Mouse (Mus musculus) liver, embryonic 12.5 days (tissue): ENCODE measurements around the gene Vinac1. TPM values are rescaled to one million over a fixed set of nuclear protein-coding genes. Genes with fewer than 3 reads are reported as not detected.
"Not testable (repeated sequence)": the region's sequence is repeated elsewhere in the genome, so short reads cannot be mapped to it uniquely, and the experiment has no call there.

Experiments used
- ATAC-seq: fragments of 200-750 bp; cut with Nextera tagmentation; 2 replicates; pipeline ENCODE4 v1.8.0; 2017; ENCODE audit warnings: moderate number of reproducible peaks, mild to moderate bottlenecking, moderate library complexity
- H3K27ac ChIP-seq: fragments of 300-500 bp; sonication (generic); 2 replicates; pipeline ENCODE4 v1.5.1; 2016; ENCODE audit warnings: mild to moderate bottlenecking
- H3K27me3 ChIP-seq: fragments of 300-500 bp; sonication (generic); replicated peaks from 2 replicates; pipeline ENCODE4 v1.6.1; 2016; ENCODE audit warnings: mild to moderate bottlenecking, moderate library complexity
- H3K36me3 ChIP-seq: fragments of 300-500 bp; sonication (generic); 2 replicates; pipeline ENCODE4 v1.6.1; 2016; ENCODE audit warnings: mild to moderate bottlenecking, moderate library complexity
- H3K4me1 ChIP-seq: fragments of 300-500 bp; sonication (generic); 2 replicates; pipeline ENCODE4 v1.6.1; 2016
- H3K4me2 ChIP-seq: fragments of 300-500 bp; sonication (generic); 2 replicates; pipeline ENCODE4 v1.6.1; 2016; ENCODE audit warnings: mild to moderate bottlenecking, moderate library complexity
- H3K4me3 ChIP-seq: fragments of 300-500 bp; sonication (generic); 2 replicates; pipeline ENCODE4 v1.5.1; 2016; ENCODE audit warnings: mild to moderate bottlenecking, moderate library complexity
- H3K9ac ChIP-seq: fragments of 300-500 bp; sonication (generic); 2 replicates; pipeline ENCODE4 v1.6.1; 2016; ENCODE audit warnings: mild to moderate bottlenecking, moderate library complexity
- H3K9me3 ChIP-seq: fragments of 300-500 bp; sonication (generic); replicated peaks from 2 replicates; pipeline ENCODE4 v1.6.1; 2016; ENCODE audit warnings: mild to moderate bottlenecking, moderate library complexity
- WGBS: fragments of 180-500 bp; shearing (Covaris S2); methylation state at CpG from one replicate; pipeline ENCODE4 v1.1.7; 2016; ENCODE audit not compliant: insufficient replicate concordance; 5-methylcytosine and 5-hydroxymethylcytosine counted together
- polyA plus RNA-seq: library from polyadenylated mRNA; unstranded; fragments of >200 nt; fragmentation: Nextera tagmentation; extraction: Ambion mirVana; gene quantifications from 2 replicates; pipeline ENCODE4 v1.2.1, GENCODE M21; 2016

Gene Vinac1
- polyA plus RNA-seq, 1 experiment from 2014 or later, result 0.02 TPM

GRCm38 (mm10) chr2:129038426-129038936 lies 9.5 kb downstream of the Vinac1 start:
- Histone ChIP-seq H3K36me3 (no peaks in the 10 kb centered on the region), H3K27me3 (peaks cover 65% of the 10 kb centered on the region), H3K4me1 (peaks cover 10% of the 10 kb centered on the region; the same call in 1 of the 2 replicates), H3K27ac (no peak overlapping the region), H3K9me3 (no peaks in the 10 kb centered on the region), H3K4me3 (peak overlapping the region; percentile 35), H3K9ac (no peak overlapping the region), H3K4me2 (peak overlapping the region; percentile 63)
- ATAC-seq, result no peak
- 37% methylated on average over 15 of the region's 15 CpGs for WGBS

GRCm38 (mm10) chr2:129035381-129035780 lies 12.6 kb downstream of the Vinac1 start:
- peaks cover 10% of the 10 kb centered on the region; the same call in 1 of the 2 replicates for H3K4me1 ChIP-seq
- H3K4me2 ChIP-seq, result no peak overlapping the region
- WGBS, result 69% methylated on average over 5 of the region's 5 CpGs
- no peak overlapping the region for H3K9ac ChIP-seq
- H3K9me3 ChIP-seq, result no peaks in the 10 kb centered on the region
- no peak overlapping the region for H3K4me3 ChIP-seq
- ATAC-seq, result no peak
- no peak overlapping the region for H3K27ac ChIP-seq
- H3K36me3 ChIP-seq, result no peaks in the 10 kb centered on the region
- H3K27me3 ChIP-seq, result peaks cover 47% of the 10 kb centered on the region

GRCm38 (mm10) chr2:129024820-129025219 lies 23.2 kb downstream of the Vinac1 start:
- Histone ChIP-seq H3K9me3 (no peaks in the 10 kb centered on the region), H3K4me1 (no peaks in the 10 kb centered on the region), H3K27me3 (no peaks in the 10 kb centered on the region), H3K27ac (no peak overlapping the region), H3K9ac (no peak overlapping the region), H3K4me3 (no peak overlapping the region), H3K36me3 (no peaks in the 10 kb centered on the region), H3K4me2 (no peak overlapping the region)
- no peak for ATAC-seq
- WGBS, result 65% methylated on average over 9 of the region's 9 CpGs

GRCm38 (mm10) chr2:129020106-129020505 lies 27.9 kb downstream of the Vinac1 start:
- no peak overlapping the region for H3K27ac ChIP-seq
- no peak overlapping the region for H3K4me3 ChIP-seq
- WGBS, result 71% methylated on average over 2 of the region's 2 CpGs
- no peaks in the 10 kb centered on the region for H3K27me3 ChIP-seq
- ATAC-seq, result no peak
- no peaks in the 10 kb centered on the region for H3K4me1 ChIP-seq
- H3K36me3 ChIP-seq, result no peaks in the 10 kb centered on the region
- no peaks in the 10 kb centered on the region for H3K9me3 ChIP-seq
- no peak overlapping the region for H3K9ac ChIP-seq
- no peak overlapping the region for H3K4me2 ChIP-seq

- not testable (repeated sequence) for H3K9me3 ChIP-seq, H3K4me2 ChIP-seq, H3K36me3 ChIP-seq, H3K27ac ChIP-seq, H3K27me3 ChIP-seq, ATAC-seq, H3K4me3 ChIP-seq, H3K9ac ChIP-seq
- WGBS, result 27% methylated on average over 2 of the region's 2 CpGs
- H3K4me1 ChIP-seq, result peaks cover 11% of the 10 kb centered on the region
Measured at GRCm38 (mm10) chr2:129008867-129009266, 39.1 kb downstream of the Vinac1 start.

GRCm38 (mm10) chr2:129006194-129006749 lies 41.7 kb downstream of the Vinac1 start:
- 50% methylated on average over 4 of the region's 4 CpGs for WGBS
- Histone ChIP-seq H3K4me3 (no peak overlapping the region), H3K9ac (no peak overlapping the region), H3K27me3 (no peaks in the 10 kb centered on the region), H3K4me1 (peaks cover 11% of the 10 kb centered on the region), H3K27ac (peak overlapping the region; percentile 46; the same call in 1 of the 2 replicates), H3K9me3 (no peaks in the 10 kb centered on the region), H3K4me2 (no peak overlapping the region), H3K36me3 (no peaks in the 10 kb centered on the region)
- ATAC-seq, result peak; percentile 81

- no peak overlapping the region for H3K27ac ChIP-seq
- H3K4me3 ChIP-seq, result no peak overlapping the region
- no peak for ATAC-seq
- H3K36me3 ChIP-seq, result no peaks in the 10 kb centered on the region
- H3K4me1 ChIP-seq, result peaks cover 11% of the 10 kb centered on the region
- no peak overlapping the region for H3K4me2 ChIP-seq
- H3K27me3 ChIP-seq, result no peaks in the 10 kb centered on the region
- H3K9me3 ChIP-seq, result no peaks in the 10 kb centered on the region
- no peak overlapping the region for H3K9ac ChIP-seq
Measured at GRCm38 (mm10) chr2:129004872-129005271, 43.1 kb downstream of the Vinac1 start.

- Histone ChIP-seq H3K36me3 (no peaks in the 10 kb centered on the region), H3K4me1 (no peaks in the 10 kb centered on the region), H3K9ac (no peak overlapping the region), H3K27me3 (peaks cover 3% of the 10 kb centered on the region; the same call in 1 of the 2 replicates), H3K27ac (no peak overlapping the region), H3K9me3 (no peaks in the 10 kb centered on the region), H3K4me3 (no peak overlapping the region), H3K4me2 (no peak overlapping the region)
- ATAC-seq, result no peak
- WGBS, result 78% methylated on average over 3 of the region's 3 CpGs
Measured at GRCm38 (mm10) chr2:128984746-128985145, 63.2 kb downstream of the Vinac1 start.

GRCm38 (mm10) chr2:128975572-128975971 lies 72.4 kb downstream of the Vinac1 start:
- no peak overlapping the region for H3K4me3 ChIP-seq
- no peak overlapping the region for H3K4me2 ChIP-seq

More at GRCm38 (mm10) chr2:128975572-128975971, 72.4 kb downstream of the Vinac1 start:
- no peaks in the 10 kb centered on the region for H3K36me3 ChIP-seq
- 0 out of 2 replicates have a peak, but pooled peaks cover 3% of the 10 kb centered on the region for H3K4me1 ChIP-seq
- ATAC-seq, result no peak
- no peak overlapping the region for H3K27ac ChIP-seq
- H3K27me3 ChIP-seq, result no peaks in the 10 kb centered on the region
- 68% methylated on average over 4 of the region's 4 CpGs for WGBS
- no peak overlapping the region for H3K9ac ChIP-seq
- H3K9me3 ChIP-seq, result no peaks in the 10 kb centered on the region

Other genes starting within 250 kb of the Vinac1 start
- gene Tmem87b, start 230.1 kb downstream of the Vinac1 start, polyA plus RNA-seq, result 9.5 and 9.9 TPM in 2 replicates
- 0.38 and 0.53 TPM in 2 replicates for gene Fbln7, start 185.2 kb downstream of the Vinac1 start, polyA plus RNA-seq
- gene Zc3h8, start 104.1 kb downstream of the Vinac1 start, polyA plus RNA-seq, result 6.0 and 6.1 TPM in 2 replicates
- gene Zc3h6, start 80.8 kb downstream of the Vinac1 start, polyA plus RNA-seq, result 0.65 and 0.81 TPM in 2 replicates
- 5.8 and 6.8 TPM in 2 replicates for gene Gm10762, start 80.4 kb downstream of the Vinac1 start, polyA plus RNA-seq
- gene Ttl, start 17.8 kb upstream of the Vinac1 start, polyA plus RNA-seq, result 2.6 and 3.2 TPM in 2 replicates
- gene Polr1b, start 52.8 kb upstream of the Vinac1 start, polyA plus RNA-seq, result 38.3 and 40.6 TPM in 2 replicates
- 12.3 and 13.6 TPM in 2 replicates for gene Chchd5, start 81.5 kb upstream of the Vinac1 start, polyA plus RNA-seq
- gene Slc20a1, start 150.6 kb upstream of the Vinac1 start, polyA plus RNA-seq, result 76.2 and 78.4 TPM in 2 replicates
- gene Ckap2l, start 249.0 kb upstream of the Vinac1 start, polyA plus RNA-seq, result 31.6 and 36.3 TPM in 2 replicates